Mouse (Mus musculus) cerebellum, adult (tissue): ENCODE measurements at regions not wholly inside any gene's neighbourhood (a gene's known extent, or its start where the extent isn't known, plus 50 kb on each side); places are given as distances from the start of the nearest gene placed in this dataset.

Experiments
- ATAC-seq: cut with Nextera tagmentation; 2 replicates; pipeline ENCODE4 v1.9.2; 2017; ENCODE audit warnings: mild to moderate bottlenecking, moderate library complexity, mixed read lengths; ENCODE audit not compliant: insufficient number of reproducible peaks, low FRiP score, low TSS enrichment

DNA sequence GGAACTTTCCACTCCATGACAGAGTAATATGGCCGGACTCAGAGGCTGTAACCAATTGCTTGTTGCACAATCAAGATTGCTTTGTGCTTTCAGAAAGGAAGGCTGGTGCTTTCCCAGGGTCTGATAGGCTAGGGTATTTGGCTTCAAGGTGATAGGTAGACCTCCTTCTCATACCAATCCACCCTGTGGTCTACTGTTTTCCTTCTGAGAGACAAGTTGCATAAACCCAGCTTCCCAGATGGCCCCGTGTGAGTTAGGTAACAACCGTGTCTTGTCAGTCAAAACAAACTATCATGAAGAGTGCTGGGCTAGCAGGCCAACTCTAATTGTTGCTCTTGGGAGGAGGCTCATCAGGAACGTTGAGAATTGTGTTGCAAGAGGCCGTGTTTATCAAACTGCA is 337.2 kb downstream of the Gadd45g start:
- no peak for ATAC-seq

GRCm38 (mm10) chr13:52185574-52185973 is 339.1 kb downstream of the Gadd45g start:
- ATAC-seq, result no peak

DNA sequence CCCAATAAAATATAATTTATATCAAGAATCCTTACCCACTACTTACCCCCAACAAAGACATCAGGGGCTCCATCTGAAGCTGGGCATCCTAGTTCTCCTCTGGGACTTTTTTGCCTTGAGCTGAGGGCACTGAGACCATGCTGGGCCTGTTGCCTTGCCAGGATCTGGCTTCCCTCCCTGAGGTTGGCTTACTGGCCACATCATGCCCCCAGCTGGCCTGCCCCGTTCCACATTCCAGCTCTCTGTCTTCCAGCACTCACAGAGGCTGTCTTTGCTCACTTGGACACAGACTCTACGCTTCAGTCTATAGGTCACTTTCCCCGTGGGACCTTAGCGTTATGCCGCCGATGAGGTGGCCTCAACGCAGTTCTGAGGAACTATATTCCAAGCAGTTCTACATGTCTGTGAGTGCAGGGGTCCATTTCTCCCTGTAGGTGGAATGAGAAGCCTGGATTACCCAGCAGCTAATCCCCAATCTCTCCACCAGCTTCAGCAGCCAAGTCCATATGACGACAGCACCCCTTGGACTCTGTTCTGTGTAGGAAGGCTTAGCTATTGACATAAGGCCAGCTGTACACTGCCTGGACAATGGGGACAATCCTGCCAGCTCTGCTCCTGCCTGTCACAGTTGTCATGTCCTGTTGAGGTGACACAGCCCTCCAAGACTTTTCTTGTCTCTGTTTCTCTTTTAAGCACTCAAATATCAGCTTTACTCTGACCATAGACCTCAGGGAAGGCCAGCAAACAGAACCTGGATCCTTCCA is 341.5 kb downstream of the Gadd45g start:
- no peak for ATAC-seq

DNA sequence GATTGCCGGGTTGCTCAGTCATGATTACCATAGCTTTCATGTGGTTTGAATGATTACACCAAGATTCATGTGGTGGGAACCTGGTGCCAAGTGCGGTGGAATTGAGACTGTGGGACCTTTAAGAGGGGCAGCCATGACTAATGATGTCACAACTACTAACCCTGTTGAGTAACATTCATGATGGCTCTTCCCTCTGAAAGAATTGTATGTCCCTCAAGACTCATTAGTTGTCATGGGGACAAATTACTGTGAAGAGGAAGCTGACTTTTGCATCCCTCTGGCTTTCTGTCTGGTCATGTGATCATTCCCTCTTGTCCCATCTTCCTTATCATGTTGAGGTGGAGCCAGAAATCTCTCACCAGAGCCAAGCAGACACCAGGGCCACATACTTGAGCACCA is 342.1 kb downstream of the Gadd45g start:
- no peak for ATAC-seq

- ATAC-seq, result no peak
Measured at GRCm38 (mm10) chr13:52189382-52189923, 341.6 kb downstream of the Diras2 start.

DNA sequence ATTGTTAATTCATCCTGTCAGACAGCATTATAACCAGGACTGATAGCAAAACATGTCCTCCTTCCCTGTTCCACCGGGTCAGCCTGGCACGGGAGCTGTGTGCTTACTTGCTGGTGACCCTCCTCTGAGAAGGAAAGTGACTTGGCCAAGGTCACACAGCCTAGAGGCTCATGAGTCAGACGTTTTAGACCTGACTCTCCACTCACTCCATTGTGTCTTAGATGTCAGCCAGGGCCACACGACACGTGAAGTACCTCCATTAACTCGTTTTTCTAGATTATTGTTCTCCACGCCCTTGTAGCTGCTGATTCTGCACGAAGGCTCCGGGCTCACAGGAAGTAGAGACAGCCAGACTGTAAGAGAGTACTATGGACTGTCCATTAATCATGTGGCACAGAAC is 340.8 kb downstream of the Diras2 start:
- no peak for ATAC-seq

GRCm38 (mm10) chr13:52190848-52191590 is 340.1 kb downstream of the Diras2 start:
- no peak for ATAC-seq

- ATAC-seq, result no peak
Measured at GRCm38 (mm10) chr13:52196917-52197316, 334.2 kb downstream of the Diras2 start.

- no peak for ATAC-seq
Measured at GRCm38 (mm10) chr13:52198649-52199348, 332.3 kb downstream of the Diras2 start.

DNA sequence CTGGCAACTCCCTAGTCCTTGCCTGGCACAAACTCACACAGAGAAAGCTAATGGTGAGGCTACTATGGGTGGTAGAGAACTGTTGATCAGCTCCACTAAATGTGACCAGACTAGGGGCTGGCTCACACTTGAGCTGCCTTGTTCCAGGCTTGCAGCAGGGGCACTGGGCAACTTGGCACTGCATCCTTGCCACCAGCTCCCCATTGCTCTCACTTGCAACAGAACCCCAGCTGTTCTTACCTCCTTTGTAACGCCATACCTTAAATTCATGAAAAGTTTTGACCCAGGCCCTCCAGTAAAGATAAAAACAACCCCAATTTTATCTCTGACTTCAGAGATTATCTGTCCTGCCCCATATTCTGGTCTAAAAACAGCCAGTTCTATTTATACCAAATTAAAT is 328.7 kb downstream of the Diras2 start:
- no peak for ATAC-seq

DNA sequence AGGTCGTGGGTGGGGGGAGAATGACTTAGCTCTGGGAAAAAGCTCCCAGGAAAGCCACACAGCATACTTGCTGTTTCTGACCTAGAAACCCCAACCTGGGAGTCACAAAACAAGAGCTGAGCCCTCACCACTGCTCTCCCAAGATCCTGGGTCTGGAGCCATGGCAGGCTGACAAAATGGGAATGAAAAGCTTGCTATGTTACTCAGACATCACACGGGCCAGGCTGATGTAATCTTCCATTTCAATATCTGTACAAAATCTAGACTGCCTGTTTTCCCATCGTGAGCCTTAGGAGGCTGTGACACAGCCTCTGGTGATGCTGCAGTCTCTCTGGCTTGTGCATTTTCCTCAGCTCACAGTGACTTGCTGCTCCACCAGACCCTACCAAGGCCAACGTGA is 325.1 kb downstream of the Diras2 start:
- no peak for ATAC-seq

DNA sequence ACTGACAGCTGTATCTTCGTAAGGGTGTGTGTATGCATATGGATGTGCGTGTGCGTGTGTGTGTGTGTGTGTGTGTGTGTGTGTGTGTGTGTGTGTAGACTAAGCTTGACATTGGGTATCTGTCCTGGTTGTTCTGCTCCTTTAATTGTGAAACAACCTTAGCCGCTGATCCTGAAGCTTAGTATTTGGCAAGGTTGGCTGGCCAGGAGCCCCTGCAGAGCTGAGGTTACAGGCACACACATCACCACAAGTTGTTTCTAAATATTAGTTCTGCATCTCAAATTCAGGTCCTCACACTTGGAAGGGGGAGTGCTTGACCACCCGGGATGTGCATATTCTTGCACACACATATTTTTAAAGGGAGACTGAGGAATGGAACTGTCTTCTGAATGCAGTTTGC is 314.7 kb downstream of the Diras2 start:
- ATAC-seq, result no peak

GRCm38 (mm10) chr13:52217066-52217465 is 314.0 kb downstream of the Diras2 start:
- no peak for ATAC-seq

DNA sequence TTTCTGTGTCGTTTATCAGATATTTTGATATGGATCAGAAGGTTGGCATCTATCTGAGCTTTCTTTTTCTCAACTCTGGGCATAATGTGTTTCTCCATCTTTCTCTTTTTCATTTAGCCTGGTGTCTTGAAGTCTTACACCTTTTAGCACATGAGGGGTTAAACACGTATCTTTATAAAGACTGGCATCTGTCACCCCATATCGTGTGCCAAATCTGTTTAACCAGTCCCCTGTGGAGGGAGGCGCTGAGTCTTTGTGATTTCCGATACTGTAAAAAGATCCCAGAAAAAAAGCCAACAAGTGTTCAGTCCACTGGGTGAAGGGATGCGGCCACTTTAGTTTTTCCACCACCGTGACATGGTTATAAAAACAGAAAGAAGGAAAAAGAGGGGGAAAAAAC is 313.3 kb downstream of the Diras2 start:
- no peak for ATAC-seq

DNA sequence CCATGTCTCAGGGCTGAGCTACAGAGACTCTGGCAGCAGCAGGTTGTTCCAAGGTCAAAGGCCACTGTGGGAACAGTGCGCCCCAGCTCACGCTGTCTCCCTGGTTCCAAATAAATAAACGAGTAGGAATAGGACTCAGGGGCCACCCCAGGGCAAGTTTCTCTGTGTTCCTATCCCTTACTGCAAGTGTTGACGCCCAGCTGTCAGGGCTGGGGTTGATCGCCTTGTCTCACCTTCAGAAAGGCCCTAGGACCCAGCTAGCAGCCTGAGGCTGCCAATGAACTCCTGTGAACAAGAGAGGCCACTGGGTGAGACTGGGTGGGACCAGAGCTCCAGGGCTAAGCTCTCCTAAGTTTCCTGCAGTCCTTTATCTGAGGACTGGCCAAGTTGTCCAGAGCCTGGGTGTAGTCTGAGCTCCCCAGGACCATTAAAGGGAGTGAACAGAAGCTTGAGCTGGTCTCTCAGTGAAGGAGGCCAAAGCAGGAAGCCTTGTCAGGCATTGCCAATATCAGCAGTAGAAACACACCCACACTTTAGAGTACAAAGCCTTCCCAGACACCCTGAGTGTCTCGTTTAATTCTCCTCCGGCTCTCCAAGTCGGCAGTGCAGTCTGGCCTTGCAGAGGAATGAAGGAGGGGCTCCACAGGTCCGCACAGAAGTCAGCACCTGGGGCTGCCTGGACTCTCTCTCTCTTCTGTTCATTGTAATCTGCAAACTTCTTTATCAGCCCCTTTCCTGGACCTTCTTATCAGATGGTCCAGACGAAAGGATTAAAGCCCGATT is 308.6 kb downstream of the Diras2 start:
- no peak for ATAC-seq

- no peak for ATAC-seq
Measured at GRCm38 (mm10) chr13:52223098-52223962, 307.7 kb downstream of the Diras2 start.

GRCm38 (mm10) chr13:52233971-52234370 is 297.1 kb downstream of the Diras2 start:
- no peak for ATAC-seq

DNA sequence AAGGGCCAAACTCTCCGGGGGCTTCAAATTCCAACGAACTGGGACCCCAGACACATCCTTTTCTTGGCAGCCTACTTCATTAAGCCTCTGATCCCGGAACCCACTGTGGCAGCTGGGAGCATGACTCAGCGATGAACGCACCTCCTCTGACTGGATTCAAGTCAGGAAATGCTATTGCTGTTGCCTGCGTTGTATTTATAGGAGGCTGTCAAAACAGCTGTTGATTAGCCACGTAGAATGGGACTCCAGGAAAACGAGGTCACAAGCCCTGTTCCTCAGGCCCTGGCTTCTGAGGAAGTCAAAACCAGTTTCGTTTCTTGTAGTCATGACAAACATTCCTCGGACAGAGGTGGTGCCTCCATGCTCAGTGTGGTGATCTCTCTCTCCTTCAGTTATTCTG is 295.0 kb downstream of the Diras2 start:
- ATAC-seq, result no peak

- no peak for ATAC-seq
Measured at GRCm38 (mm10) chr13:52239563-52239962, 291.5 kb downstream of the Diras2 start.
